Mouse (Mus musculus) lung, postnatal 0 days (tissue): ENCODE measurements around the gene Gm2022.
"Not testable (repeated sequence)": the region's sequence is repeated elsewhere in the genome, so short reads cannot be mapped to it uniquely, and the experiment has no call there.

Experiments
- CTCF ChIP-seq: IDR thresholded peaks from 2 replicates; pipeline ENCODE4 v1.5.1; 2016; ENCODE audit warnings: antibody characterized with exemption, mild to moderate bottlenecking
- EP300 ChIP-seq: IDR thresholded peaks from 2 replicates; pipeline ENCODE4 v1.6.1; 2016; ENCODE audit warnings: antibody characterized with exemption, mild to moderate bottlenecking, control low read depth

- TF ChIP-seq CTCF, EP300: not testable (repeated sequence)
These were observed 31.5 kb upstream of the Gm2022 start for GRCm38 (mm10) chr12:87863638-87864037.
